Mouse (Mus musculus): ENCODE measurements at regions not wholly inside any gene's neighbourhood (a gene's known extent, or its start where the extent isn't known, plus 50 kb on each side); places are given as distances from the start of the nearest gene placed in this dataset.
"Not testable (repeated sequence)": the region's sequence is repeated elsewhere in the genome, so short reads cannot be mapped to it uniquely, and the experiment has no call there.

GRCm38 (mm10) chr10:117502135-117502534 is 122.3 kb upstream of the Cpsf6 start:
- DNase-seq (ENCODE audit: inconsistent age in 2 of 2, low spot score in 1 of 2) = no peak

GRCm38 (mm10) chr10:117501426-117501825 is 121.6 kb upstream of the Cpsf6 start:
- no peak for DNase-seq (ENCODE audit: inconsistent age in 2 of 2, low spot score in 1 of 2)

DNA sequence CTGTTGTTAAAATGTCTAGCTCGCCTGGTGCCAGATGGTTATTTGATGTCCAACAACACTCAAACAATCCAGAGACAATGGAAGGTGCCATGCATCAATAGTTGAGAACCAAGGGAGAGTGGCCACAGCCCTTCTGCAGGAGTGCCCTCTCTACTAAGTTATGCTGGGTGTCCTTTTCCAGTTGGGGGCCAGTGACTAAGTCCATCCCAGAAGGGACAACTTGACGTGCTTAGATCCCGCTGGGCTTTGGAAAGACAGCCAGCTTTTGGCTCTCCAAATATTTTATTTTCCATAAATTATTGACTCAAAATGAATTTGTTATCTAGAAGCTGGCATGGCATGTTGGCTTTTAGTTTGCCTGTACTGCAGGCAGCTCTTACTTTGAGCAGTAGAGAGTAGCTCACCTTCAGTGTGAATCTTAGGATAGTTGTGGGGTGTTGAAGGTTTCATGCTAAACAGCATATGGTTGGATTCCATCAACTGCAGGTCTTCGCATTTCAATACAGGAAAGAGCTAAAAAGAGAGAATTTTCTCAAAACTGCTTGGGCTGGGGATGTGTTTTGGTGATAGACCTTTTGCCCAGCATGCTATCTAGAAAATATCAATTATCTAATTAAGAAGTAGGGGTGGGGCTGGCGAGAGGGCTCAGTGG is 120.8 kb upstream of the Cpsf6 start:
- DNase-seq (ENCODE audit: inconsistent age in 2 of 2, low spot score in 1 of 2) = no peak

DNA sequence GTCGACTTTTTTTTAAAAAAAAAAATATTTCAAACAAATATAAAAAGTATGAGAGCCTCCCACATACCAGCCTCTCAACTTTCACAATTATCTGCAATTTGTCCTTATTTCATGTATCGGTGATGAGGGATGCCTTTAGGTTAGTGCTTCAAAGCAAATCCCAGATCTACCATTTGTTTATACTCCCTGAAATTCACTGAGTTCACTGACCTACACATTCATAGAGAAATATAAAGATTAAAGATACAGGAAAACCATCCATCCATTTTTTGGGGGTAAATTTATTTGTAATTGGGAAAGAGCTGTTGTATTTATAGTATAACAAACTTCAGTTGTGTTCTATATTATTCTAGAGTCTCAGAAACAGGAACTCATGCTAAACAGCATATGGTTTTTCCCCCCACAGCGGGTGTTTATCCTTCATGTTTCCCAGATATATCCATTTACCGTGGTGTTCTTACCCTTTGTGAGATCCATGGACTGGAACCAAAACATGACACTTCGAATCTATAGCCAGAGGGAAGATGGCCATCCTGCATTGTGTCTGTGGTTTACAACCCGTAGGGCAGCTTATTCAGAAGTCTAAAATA is 120.1 kb upstream of the Cpsf6 start:
- DNase-seq (ENCODE audit: inconsistent age in 2 of 2, low spot score in 1 of 2) = no peak

DNA sequence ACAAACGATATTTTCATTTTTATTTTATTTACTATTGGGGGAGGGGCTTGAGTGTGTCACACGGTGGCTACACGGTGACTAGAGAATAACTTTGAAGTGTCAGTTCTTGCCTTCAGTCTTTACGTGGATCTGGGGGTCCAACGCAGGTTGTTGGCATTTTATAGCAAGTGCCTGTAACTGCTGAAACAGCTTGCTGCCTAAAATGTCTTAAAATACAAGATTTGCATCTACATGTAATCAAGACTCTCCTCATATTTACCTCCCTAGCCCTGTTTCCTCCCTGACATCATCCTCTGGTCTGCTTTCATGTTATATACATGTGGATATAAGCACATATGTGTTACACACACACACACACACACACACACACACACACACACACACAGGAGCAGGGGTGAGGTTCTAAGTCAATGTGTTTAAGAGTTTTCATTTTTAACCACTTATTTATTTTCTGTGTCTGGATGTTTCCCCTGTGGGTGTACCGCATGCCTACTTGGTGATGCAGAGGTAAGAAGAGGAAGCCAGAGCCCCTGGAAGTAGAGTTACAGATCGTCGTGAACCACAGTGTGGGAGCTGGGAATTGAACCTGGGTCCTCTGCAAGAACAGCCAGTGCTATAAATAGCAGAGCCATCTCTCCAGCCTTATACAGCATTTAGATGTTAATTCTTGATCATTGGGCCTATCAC is 119.5 kb upstream of the Cpsf6 start:
- DNase-seq (ENCODE audit: inconsistent age in 2 of 2, low spot score in 1 of 2) = no peak

GRCm38 (mm10) chr10:117498497-117498896 is 118.7 kb upstream of the Cpsf6 start:
- DNase-seq (ENCODE audit: inconsistent age in 2 of 2, low spot score in 1 of 2) = no peak

- no peak for DNase-seq (ENCODE audit: inconsistent age in 2 of 2, low spot score in 1 of 2)
Measured at GRCm38 (mm10) chr10:117497565-117498256, 117.9 kb upstream of the Cpsf6 start.

- DNase-seq (ENCODE audit: inconsistent age in 2 of 2, low spot score in 1 of 2) = not testable (repeated sequence)
Measured at GRCm38 (mm10) chr10:117497082-117497481, 117.3 kb upstream of the Cpsf6 start.

DNA sequence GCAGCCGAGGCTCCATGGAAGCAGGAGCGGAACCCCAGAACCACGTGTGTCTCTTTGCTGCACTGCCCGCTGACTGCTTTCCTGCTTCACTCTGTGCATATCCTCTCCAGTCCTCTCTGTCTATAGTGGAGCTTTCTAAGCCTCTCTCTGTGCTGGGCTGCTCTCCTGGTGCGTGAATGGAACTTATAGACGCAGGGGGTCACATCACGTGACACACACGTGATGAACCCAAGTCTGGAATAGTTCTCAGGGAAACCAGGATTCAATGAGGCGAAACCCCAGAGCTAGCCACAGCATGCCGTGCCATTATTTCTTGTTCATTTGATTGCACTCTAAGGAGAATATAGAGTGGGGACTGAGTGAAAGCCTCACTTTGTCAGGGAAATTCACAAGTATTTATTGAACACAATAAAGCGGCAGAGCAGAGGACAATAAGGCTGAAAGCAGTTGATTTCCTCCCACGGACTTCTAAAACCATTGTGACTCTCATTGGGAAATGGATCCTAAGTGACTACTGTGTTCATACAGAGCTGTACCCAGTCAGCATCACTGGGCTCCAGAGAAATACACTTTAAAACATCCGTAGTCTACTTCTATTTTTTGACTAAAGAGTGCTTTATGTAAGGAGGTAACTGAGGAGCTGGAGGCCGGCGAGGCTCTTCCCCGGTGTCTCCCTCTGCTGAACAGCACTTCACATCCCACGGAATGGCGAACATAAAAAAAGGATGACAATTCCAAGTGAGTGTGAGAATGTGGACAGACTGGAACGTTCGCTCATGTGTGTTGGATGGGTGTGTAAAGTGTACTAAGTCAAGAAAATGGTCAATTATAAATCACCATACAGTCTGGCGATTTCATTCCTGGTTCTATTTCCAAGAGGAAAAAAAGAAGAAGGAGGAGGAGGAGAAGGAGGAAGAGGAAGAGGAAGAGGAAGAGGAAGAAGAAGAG is 116.5 kb upstream of the Cpsf6 start:
- DNase-seq (ENCODE audit: inconsistent age in 2 of 2, low spot score in 1 of 2) = no peak

GRCm38 (mm10) chr10:117494171-117494701 is 114.4 kb upstream of the Cpsf6 start:
- peak; percentile 29 to 65 for DNase-seq (ENCODE audit: inconsistent age in 2 of 2, low spot score in 1 of 2)

DNA sequence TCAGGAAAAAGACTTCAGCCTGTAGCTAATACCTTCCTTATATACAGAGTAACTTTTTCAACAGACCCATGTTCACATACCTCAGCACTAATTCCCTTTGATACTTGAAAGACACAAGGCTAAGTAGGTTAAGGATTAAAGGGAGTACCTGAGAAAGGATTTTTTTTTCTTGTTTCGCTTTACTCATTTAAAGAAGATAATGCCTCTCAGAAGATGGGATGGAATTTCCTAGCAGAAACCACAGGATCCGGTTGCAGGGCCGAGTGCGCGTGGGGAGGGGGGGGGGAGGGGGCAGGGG is 114.0 kb upstream of the Cpsf6 start:
- no peak for DNase-seq (ENCODE audit: inconsistent age in 2 of 2, low spot score in 1 of 2)

GRCm38 (mm10) chr10:117493091-117493823 is 113.4 kb upstream of the Cpsf6 start:
- DNase-seq (ENCODE audit: inconsistent age in 2 of 2, low spot score in 1 of 2) = no peak

DNA sequence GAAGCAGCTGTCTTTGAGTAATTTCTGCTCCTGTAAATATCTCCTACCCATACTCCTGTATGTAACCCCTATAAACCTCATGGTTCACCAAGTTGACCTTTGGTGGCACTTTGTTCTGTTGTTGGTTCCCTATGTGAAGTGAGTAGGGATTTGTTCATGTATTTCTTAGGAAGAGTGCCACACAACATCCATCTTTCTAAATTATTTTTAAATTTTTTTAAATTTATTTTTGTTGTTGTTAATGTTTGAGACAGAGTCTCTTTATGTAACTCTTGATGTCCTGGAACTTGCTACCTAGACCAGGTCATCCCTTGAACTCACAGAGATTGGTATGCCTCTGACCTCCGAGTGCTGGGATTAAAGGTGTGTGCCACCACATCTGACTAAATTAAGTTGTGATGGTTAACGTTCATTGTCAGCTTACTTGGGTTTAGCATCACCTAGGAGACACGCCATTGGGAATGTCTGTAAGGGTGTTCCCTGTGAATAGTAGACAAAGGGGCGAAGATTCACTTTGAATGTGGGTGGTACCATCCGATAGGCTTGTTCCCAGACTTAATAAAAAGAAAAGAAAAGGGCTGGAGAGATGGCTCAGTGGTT is 112.7 kb upstream of the Cpsf6 start:
- DNase-seq (ENCODE audit: inconsistent age in 2 of 2, low spot score in 1 of 2) = no peak

GRCm38 (mm10) chr10:117491711-117492110 is 111.9 kb upstream of the Cpsf6 start:
- no peak for DNase-seq (ENCODE audit: inconsistent age in 2 of 2, low spot score in 1 of 2)

DNA sequence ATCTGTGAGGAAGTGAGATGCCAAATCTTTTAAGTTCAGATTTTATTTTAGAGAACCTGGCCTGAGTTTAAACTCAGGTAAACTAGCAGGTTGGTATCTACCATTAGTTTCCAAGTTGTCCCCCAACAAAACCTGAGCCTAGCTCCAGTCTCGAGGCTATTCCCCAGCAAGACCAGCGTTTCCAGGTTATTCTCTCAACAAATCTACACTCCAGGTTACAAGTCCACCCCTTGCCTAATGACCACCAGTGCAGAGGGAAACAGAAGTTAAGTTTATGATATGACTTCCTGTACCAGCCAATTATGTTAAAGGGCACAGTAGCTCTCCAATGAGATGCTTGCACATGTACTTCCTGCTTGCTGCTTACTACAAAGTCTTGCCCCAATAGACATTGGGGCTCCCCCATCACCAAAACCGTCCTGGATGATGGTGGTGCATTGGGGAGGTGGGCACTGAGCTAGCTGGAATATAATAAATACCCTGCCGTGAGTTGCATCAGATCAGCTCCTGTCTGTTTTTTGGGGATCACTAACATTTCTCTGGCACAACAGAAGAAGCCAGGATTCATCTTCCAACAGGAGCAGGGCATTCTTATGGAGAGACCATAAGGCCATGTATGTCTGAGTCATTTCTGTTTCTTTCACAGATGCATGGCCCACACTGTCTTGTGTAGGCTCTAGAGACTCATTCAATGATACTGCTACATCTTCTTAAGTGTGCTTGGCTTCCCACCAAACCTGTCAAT is 111.2 kb upstream of the Cpsf6 start:
- DNase-seq (ENCODE audit: inconsistent age in 2 of 2, low spot score in 1 of 2) = no peak

- DNase-seq (ENCODE audit: inconsistent age in 2 of 2, low spot score in 1 of 2) = no peak
Measured at GRCm38 (mm10) chr10:117483091-117483600, 103.3 kb upstream of the Cpsf6 start.

GRCm38 (mm10) chr10:117482361-117482760 is 102.5 kb upstream of the Cpsf6 start:
- DNase-seq (ENCODE audit: inconsistent age in 2 of 2, low spot score in 1 of 2) = no peak

- no peak for DNase-seq (ENCODE audit: inconsistent age in 2 of 2, low spot score in 1 of 2)
Measured at GRCm38 (mm10) chr10:117481341-117481990, 101.7 kb upstream of the Cpsf6 start.

Data from adrenal gland, adult (tissue).